Mouse (Mus musculus) brain, embryonic 14.5 days (tissue): ENCODE measurements around the gene Ddost. TPM values are rescaled to one million over a fixed set of nuclear protein-coding genes. Genes with fewer than 3 reads are reported as not detected.

ENCODE experiments used
- DNase-seq: peaks from one replicate; pipeline ENCODE4 v3.0.0-alpha.2; 2011; ENCODE audit warnings: low read depth
- CTCF ChIP-seq: fragments of 200-500 bp; IDR thresholded peaks from 2 replicates; pipeline ENCODE4 v1.5.1; 2012; ENCODE audit warnings: inconsistent platforms, mild to moderate bottlenecking, moderate library complexity, borderline replicate concordance; ENCODE audit not compliant: insufficient read depth, insufficient read length; ENCODE audit errors: extremely low read depth
- POLR2A ChIP-seq: fragments of 200-500 bp; IDR thresholded peaks from 2 replicates; pipeline ENCODE4 v1.6.1; 2012; ENCODE audit warnings: mild to moderate bottlenecking, inconsistent platforms, borderline replicate concordance; ENCODE audit not compliant: poor library complexity, insufficient read depth, insufficient read length, severe bottlenecking; ENCODE audit errors: extremely low read depth
- polyA plus RNA-seq: library from polyadenylated mRNA; depleted of rRNA; stranded (reverse); fragments of >200 nt; gene quantifications from 2 replicates; pipeline ENCODE4 v1.2.3, GENCODE M21; 2012

Gene Ddost
- polyA plus RNA-seq, 1 experiment = 167 TPM

DNA sequence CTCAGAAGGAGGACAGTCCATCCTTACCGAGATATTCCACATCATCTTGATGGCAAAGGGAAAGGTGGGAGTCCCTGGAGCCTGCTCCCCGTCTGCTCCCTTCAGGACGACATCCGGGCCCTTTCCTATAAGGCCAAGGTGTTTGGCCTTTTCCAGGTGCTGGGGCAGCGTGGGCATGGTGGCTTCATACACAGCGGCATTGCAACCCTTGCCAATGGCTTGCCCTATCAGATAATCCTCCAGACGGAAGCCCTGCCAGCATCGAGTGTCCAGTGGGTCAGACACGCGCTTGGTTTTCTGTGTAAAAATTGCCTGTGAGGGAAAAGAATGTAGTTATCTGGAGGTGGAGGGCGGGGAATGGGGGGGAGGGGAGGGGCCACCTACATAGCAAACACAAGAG is 16.2 kb downstream of the Ddost start:
- TF ChIP-seq CTCF = no peak
- TF ChIP-seq POLR2A = no peak
- no peak for DNase-seq

DNA sequence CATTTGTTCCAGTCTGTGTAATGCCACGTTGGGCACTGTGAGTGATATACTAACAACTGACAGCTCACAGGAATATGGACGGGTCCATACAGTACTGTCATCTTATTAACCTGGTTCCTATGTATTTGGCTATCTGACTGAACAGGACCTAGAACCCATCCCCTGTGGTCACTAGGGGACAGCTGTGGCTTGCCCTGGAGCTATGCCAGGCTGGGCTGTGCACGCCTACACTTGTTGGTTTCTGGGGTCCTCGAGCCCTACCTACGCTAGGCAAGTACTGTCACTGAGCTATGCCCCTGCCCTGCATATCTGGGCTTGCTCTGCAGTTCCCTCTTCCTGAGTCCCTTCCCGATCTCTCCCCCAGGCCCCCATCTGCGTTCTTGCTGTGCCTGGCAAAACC is 17.0 kb downstream of the Ddost start:
- no peak for DNase-seq
- TF ChIP-seq CTCF (no peak), POLR2A (no peak)

DNA sequence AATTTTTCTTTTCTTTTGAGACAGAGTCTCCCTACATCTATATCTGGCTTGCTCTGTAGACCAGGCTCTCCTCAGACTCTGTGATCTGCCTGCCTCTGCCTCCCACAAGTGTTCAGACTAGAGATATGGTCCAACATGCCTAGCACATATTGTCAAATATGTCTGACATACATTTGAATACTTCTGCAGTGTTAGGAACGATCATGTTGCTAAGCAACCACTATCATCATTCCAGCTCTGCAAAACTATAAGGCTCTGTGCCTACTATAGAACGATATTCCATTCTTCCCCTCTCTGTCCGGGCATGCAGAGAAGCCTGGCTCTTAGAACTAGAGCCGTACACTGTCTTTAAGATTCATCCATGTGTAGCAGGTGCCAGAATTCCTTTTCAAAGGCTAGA is 18.2 kb downstream of the Ddost start:
- DNase-seq = peak; percentile 62
- TF ChIP-seq POLR2A = no peak
- TF ChIP-seq CTCF = no peak

DNA sequence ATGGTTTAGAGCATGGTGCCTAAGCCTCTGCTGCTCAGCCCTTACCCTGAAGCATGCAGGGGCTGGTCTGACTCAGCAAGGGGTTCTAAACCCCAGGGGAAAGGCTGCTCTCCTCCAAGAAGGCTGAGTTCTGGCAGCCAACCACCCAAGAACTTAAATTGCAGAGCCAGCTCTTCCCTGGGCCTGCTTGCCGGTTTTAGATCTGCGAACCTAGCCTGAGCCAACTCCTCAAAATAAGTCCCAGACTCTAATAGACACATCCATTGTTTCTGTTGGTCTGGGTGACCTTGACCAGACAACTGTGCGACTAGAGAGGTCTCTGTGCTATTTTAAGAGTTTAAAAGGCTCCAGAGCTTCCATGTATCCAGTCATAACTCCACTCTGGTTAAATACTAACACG is 19.2 kb downstream of the Ddost start:
- TF ChIP-seq POLR2A (no peak), CTCF (no peak)

DNA sequence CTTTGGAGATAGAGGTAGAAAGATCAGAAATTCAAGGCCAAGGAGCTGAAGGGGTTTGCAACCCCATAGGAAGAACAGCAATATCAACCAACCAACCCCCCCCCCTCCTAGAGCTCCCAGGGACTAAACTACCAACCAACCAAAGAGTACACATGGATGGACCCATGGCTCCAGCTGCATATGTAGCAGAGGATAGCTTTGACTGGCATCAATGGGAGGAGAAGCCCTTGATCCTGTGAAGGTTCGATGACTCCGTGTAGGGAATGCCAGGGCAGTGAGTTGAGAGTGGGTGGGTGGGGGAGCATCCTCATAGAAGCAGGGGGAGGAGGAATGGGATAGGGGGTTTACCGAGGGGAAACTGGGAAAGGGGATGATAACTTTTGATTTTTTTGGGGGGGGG is 19.9 kb downstream of the Ddost start:
- TF ChIP-seq POLR2A (no peak), CTCF (no peak)

More for the DNA sequence above, 19.2 kb downstream of the Ddost start:
- DNase-seq = no peak

DNA sequence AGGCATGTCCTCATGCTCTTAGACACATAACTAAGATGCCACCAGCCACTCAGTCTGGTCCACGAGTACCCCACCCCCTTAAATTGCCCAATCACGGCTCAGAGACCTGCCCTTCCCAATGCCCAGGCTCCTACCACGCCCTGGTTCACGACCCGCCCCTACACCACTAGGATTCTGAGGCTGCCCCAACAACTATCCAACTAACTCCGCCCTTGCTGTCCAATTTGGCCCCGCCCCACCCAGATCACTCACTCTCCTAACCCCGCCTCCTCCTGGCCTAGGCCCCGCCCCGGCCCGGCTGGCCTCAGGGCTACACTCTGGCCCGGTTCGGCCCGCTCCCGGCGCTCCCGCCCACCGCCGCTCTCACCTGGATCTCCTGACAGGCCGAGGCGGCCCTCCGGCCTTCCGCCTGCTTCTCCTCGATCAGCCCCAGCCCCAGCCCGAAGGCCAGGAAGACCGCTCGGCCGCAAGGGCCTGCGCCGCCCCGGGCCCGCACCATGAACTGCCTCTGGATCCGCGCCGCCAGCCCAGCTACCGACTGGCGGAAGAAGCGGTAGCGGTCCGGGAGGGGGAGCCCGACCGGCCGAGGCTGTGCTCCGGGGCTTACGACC is 21.0 kb downstream of the Ddost start:
- TF ChIP-seq POLR2A = peak; percentile 32; the same call in 1 of the 2 replicates
- peak; percentile 3; the same call in 1 of the 2 replicates for TF ChIP-seq CTCF
- peak; percentile 89 for DNase-seq

More for the DNA sequence above, 19.9 kb downstream of the Ddost start:
- no peak for DNase-seq

DNA sequence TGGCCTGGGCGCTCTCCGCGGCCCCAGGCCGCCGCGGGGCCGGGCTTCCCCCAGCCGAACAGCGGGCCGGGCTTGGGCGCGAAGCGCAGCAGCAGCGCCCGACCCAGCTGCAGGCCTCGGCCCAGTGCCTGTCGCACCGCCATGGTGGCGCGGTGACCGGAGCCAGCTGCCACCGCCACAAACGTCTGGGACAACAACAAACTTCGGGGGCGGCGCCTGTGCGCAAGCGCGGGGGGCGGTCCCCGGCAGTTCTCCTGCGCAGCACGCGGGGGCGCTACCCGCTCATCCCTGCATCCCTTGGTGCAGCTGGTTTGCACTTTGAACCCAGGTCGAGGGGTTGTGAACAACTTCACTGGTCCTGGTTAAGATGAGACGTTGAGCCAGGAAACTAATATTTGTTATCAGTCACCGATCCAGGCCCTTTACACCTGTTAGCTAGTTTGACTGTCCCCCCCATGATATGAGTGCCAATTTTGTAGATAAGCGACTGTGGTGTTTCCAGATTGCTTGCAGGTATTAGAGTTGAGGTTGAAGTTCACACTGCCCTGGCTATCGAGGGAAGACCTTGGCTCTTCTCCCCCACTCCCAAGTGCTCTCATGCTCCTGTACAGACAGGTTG is 21.7 kb downstream of the Ddost start, which contains the start of gene Pink1:
Gene Pink1 (minus strand): TSS at position 231 of the 619 bp plus-strand sequence.
- TF ChIP-seq CTCF = peak; percentile 93
- peak; percentile 48; the same call in 1 of the 2 replicates for TF ChIP-seq POLR2A
- peak; percentile 92 for DNase-seq

DNA sequence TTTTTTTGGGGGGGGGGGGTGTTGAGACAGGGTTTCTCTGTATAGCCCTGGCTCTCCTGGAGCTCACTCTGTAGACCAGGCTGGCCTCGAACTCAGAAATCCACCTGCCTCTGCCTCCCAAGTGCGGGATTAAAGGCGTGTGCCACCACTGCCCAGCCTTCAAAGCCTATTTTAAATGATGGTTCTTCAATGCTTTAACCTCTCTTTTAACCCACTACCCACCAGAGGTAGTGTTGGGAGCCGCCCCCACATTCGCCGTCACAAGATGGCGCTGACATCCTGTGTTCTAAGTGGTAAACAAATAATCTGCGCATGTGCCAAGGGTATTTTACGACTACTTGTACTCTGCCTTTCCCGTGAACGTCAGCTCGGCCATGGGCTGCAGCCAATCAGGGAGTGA is 22.6 kb downstream of the Ddost start:
- peak; percentile 58 for DNase-seq

DNA sequence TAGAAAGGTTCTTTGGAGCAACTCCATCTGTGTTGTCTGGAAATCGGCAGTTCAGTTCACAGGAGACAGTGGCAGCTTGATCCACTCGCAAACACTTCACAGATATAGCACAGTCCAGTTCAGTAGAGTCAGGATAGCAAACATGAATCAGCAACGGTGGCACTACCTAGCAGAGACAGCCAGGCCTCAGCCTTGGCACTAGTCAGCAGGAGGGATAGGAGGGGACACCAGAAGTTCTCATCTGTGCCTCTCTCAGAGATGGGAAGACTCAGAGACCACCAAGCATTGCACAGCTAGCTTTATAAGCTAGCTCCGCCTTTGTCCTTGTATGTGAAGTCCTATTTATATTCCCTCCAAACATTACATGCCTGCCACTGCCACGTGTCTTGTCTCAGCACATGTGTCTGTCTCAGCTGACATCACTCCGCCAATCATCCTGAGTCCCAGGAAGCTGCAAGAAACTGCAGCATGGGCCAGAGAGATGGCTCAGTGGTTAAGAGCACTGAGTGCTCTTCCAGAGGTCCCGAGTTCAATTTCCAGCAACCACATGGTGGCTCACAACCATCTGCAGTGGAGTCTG is 23.5 kb downstream of the Ddost start:
- TF ChIP-seq POLR2A (no peak), CTCF (no peak)
- DNase-seq = no peak

DNA sequence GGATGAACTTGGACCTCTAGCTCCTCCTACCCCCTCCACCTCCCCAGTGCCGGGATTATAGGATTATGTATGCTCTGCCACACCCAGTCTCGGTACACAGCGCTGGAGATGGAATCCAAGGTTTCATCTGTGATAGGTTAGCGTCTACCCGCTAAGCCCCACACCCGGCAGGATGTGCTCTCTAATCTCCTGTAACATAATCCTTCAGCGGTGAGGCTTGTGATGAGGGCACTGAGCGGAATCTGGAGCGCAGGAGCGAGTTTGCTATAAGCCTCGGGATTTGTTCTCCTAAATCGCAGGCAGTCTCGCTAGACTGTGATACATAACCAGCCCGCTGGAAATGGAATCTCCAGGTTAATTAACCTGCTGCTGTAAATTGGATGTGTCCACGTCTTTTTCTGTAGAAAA is 25.7 kb downstream of the Ddost start:
- TF ChIP-seq CTCF (no peak), POLR2A (no peak)
- DNase-seq = peak; percentile 59

DNA sequence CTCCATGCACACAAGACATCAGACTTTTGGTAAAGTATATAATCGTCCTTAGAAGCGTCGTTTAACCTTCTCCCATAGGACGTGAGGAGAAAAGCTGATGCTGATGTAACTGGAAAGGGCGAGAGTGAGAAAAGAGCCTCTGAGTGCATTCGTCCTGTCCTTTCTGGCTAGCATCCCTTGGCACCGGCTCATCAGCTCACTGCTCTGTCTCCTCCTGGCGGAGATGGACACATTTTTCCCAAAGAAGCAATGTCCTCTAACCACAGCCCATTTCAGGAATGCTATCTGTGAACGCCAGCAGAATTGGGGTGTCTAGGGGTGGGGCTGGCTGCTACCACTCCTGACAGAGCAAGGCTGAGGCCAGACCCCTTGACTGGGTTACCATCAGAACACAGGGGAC is 27.1 kb downstream of the Ddost start:
- no peak for DNase-seq
- TF ChIP-seq POLR2A = no peak
- no peak for TF ChIP-seq CTCF

DNA sequence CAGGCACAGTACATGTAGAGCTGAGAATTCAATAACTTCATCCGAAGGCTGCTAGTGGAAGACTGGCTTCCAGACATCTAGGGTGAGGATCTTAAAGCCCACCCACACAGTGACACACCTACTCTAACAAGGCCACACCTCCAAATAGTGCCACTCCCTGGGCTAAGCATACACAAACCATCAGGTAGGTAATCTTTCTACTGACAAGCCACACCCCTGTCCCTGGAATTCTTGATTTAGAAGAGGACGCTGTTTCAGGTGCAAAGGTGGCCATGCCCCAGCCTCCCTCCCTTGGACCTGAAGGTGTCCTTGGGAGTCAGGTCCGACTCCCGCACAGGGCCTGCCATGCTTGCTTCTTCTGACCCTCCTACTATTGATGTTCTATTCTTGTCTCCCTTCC is 28.6 kb downstream of the Ddost start:
- DNase-seq = no peak
- no peak for TF ChIP-seq POLR2A
- no peak for TF ChIP-seq CTCF
